Mouse (Mus musculus) macrophage (primary cell): Measurements from ENCODE around the gene Znrf4. TPM values are rescaled to one million over a fixed set of nuclear protein-coding genes. Genes with fewer than 3 reads are reported as not detected.
"Not testable (repeated sequence)": the region's sequence is repeated elsewhere in the genome, so short reads cannot be mapped to it uniquely, and the experiment has no call there.

Source experiments
- H3K27ac ChIP-seq: fragments of 350-480 bp; formaldehyde crosslinking; 2 replicates; pipeline ENCODE4 v1.9.0; 2021
- H3K36me3 ChIP-seq: fragments of 350-480 bp; formaldehyde crosslinking; 2 replicates; pipeline ENCODE4 v1.9.0; 2021; ENCODE audit errors: inconsistent target
- H3K4me3 ChIP-seq: fragments of 350-480 bp; formaldehyde crosslinking; 2 replicates; pipeline ENCODE4 v1.9.0; 2021; ENCODE audit errors: inconsistent target
- H3K79me2 ChIP-seq: fragments of 350-480 bp; formaldehyde crosslinking; 2 replicates; pipeline ENCODE4 v1.9.0; 2021; ENCODE audit errors: inconsistent target
- WGBS: methylation state at CpG from one replicate; pipeline ENCODE4 v1.1.7; 2026; ENCODE audit warnings: inconsistent platforms; ENCODE audit not compliant: missing documents; 5-methylcytosine and 5-hydroxymethylcytosine counted together
- polyA plus RNA-seq: library from polyadenylated mRNA; stranded (reverse); fragments of 250-400 nt; gene quantifications from 3 replicates; pipeline ENCODE4 v1.2.4, GENCODE M21; 2018; ENCODE audit warnings: inconsistent platforms

The Znrf4 gene
- polyA plus RNA-seq, 1 experiment from 2014 or later, result not detected

GRCm38 (mm10) chr17:56510473-56510969 is 1.7 kb downstream of the Znrf4 start:
- Histone ChIP-seq H3K27ac (no peak overlapping the region), H3K79me2 (no peaks in the 10 kb centered on the region), H3K36me3 (no peaks in the 10 kb centered on the region), H3K4me3 (no peak overlapping the region)
- WGBS, result 20% methylated on average over 27 of the region's 27 CpGs

- 41% methylated on average over 29 of the region's 37 CpGs for WGBS
- H3K36me3 ChIP-seq, result no peaks in the 10 kb centered on the region
- no peak overlapping the region for H3K27ac ChIP-seq
- no peak overlapping the region for H3K4me3 ChIP-seq
- H3K79me2 ChIP-seq, result no peaks in the 10 kb centered on the region
Observed at GRCm38 (mm10) chr17:56509707-56510472, 2.3 kb downstream of the Znrf4 start.

GRCm38 (mm10) chr17:56509021-56509640 is 3.1 kb downstream of the Znrf4 start:
- H3K79me2 ChIP-seq, result no peaks in the 10 kb centered on the region
- H3K27ac ChIP-seq, result no peak overlapping the region
- WGBS, result 94% methylated on average over 10 of the region's 10 CpGs
- H3K36me3 ChIP-seq, result no peaks in the 10 kb centered on the region
- H3K4me3 ChIP-seq, result no peak overlapping the region

- H3K79me2 ChIP-seq, result no peaks in the 10 kb centered on the region
Observed at GRCm38 (mm10) chr17:56507161-56508068, 4.8 kb downstream of the Znrf4 start.

GRCm38 (mm10) chr17:56506417-56507065 is 5.7 kb downstream of the Znrf4 start:
- WGBS, result 80% methylated on average over 13 of the region's 15 CpGs
- H3K36me3 ChIP-seq, result no peaks in the 10 kb centered on the region
- no peaks in the 10 kb centered on the region for H3K79me2 ChIP-seq
- H3K4me3 ChIP-seq, result peak overlapping the region; percentile 36; the same call in 1 of the 2 replicates
- H3K27ac ChIP-seq, result peak overlapping the region; percentile 79

More at GRCm38 (mm10) chr17:56507161-56508068, 4.8 kb downstream of the Znrf4 start:
- Histone ChIP-seq H3K36me3 (no peaks in the 10 kb centered on the region), H3K27ac (peak overlapping the region; percentile 79), H3K4me3 (peak overlapping the region; percentile 36)
- WGBS, result 4% methylated on average over 42 of the region's 42 CpGs

- WGBS, result 92% methylated on average over 10 of the region's 10 CpGs
- H3K27ac ChIP-seq, result no peak overlapping the region
- H3K4me3 ChIP-seq, result no peak overlapping the region
- H3K79me2 ChIP-seq, result no peaks in the 10 kb centered on the region
- H3K36me3 ChIP-seq, result no peaks in the 10 kb centered on the region
Observed at GRCm38 (mm10) chr17:56505401-56505800, 6.8 kb downstream of the Znrf4 start.

- Histone ChIP-seq H3K27ac (no peak overlapping the region), H3K36me3 (no peaks in the 10 kb centered on the region), H3K79me2 (no peaks in the 10 kb centered on the region), H3K4me3 (no peak overlapping the region)
- 42% methylated on average over 9 of the region's 9 CpGs for WGBS
Observed at GRCm38 (mm10) chr17:56502526-56502925, 9.7 kb downstream of the Znrf4 start.

GRCm38 (mm10) chr17:56501635-56502400 is 10.4 kb downstream of the Znrf4 start:
- H3K36me3 ChIP-seq, H3K27ac ChIP-seq, H3K79me2 ChIP-seq, H3K4me3 ChIP-seq: not testable (repeated sequence)
- WGBS, result 100% methylated on average over 1 of the region's 2 CpGs

- Histone ChIP-seq H3K4me3 (no peak overlapping the region), H3K36me3 (no peaks in the 10 kb centered on the region), H3K27ac (no peak overlapping the region), H3K79me2 (no peaks in the 10 kb centered on the region)
- 72% methylated on average over 5 of the region's 5 CpGs for WGBS
Observed at GRCm38 (mm10) chr17:56499229-56499628, 13.0 kb downstream of the Znrf4 start.

- no peaks in the 10 kb centered on the region for H3K79me2 ChIP-seq
- no peak overlapping the region for H3K27ac ChIP-seq
- H3K36me3 ChIP-seq, result no peaks in the 10 kb centered on the region
- 59% methylated on average over 2 of the region's 2 CpGs for WGBS
- no peak overlapping the region for H3K4me3 ChIP-seq
Observed at GRCm38 (mm10) chr17:56494480-56494879, 17.8 kb downstream of the Znrf4 start.

- 96% methylated on average over 2 of the region's 2 CpGs for WGBS
- Histone ChIP-seq H3K36me3 (no peaks in the 10 kb centered on the region), H3K79me2 (no peaks in the 10 kb centered on the region), H3K4me3 (no peak overlapping the region), H3K27ac (no peak overlapping the region)
Observed at GRCm38 (mm10) chr17:56493841-56494240, 18.4 kb downstream of the Znrf4 start.

GRCm38 (mm10) chr17:56490438-56491152 is 21.6 kb downstream of the Znrf4 start:
- WGBS, result 87% methylated on average over 6 of the region's 7 CpGs

GRCm38 (mm10) chr17:56488028-56488427 is 24.2 kb downstream of the Znrf4 start:
- Histone ChIP-seq H3K4me3 (no peak overlapping the region), H3K36me3 (no peaks in the 10 kb centered on the region), H3K27ac (no peak overlapping the region), H3K79me2 (no peaks in the 10 kb centered on the region)
- WGBS, result 53% methylated on average over 12 of the region's 12 CpGs

More at GRCm38 (mm10) chr17:56490438-56491152, 21.6 kb downstream of the Znrf4 start:
- H3K27ac ChIP-seq, result no peak overlapping the region
- H3K4me3 ChIP-seq, result no peak overlapping the region
- no peaks in the 10 kb centered on the region for H3K36me3 ChIP-seq
- no peaks in the 10 kb centered on the region for H3K79me2 ChIP-seq
